Mouse (Mus musculus) stomach, embryonic 16.5 days (tissue): ENCODE measurements at regions not wholly inside any gene's neighbourhood (a gene's known extent, or its start where the extent isn't known, plus 50 kb on each side); places are given as distances from the start of the nearest gene placed in this dataset.

ENCODE experiments used
- ATAC-seq: fragments of 200-750 bp; cut with Nextera tagmentation; 2 replicates; pipeline ENCODE4 v1.8.0; 2017; ENCODE audit warnings: moderate number of reproducible peaks, moderate TSS enrichment; ENCODE audit not compliant: insufficient read depth, low FRiP score
- H3K27ac ChIP-seq: fragments of 300-500 bp; sonication (generic); 2 replicates; pipeline ENCODE4 v1.5.1; 2014; ENCODE audit warnings: low read length
- H3K27me3 ChIP-seq: fragments of 300-500 bp; sonication (generic); 2 replicates; pipeline ENCODE4 v1.6.1; 2014; ENCODE audit warnings: low read length, control low read depth, mixed read lengths; ENCODE audit not compliant: control insufficient read depth, insufficient read depth
- H3K36me3 ChIP-seq: fragments of 300-500 bp; sonication (generic); 2 replicates; pipeline ENCODE4 v1.6.1; 2014; ENCODE audit warnings: low read length; ENCODE audit not compliant: control insufficient read depth, insufficient read depth
- H3K4me1 ChIP-seq: fragments of 300-500 bp; sonication (generic); 2 replicates; pipeline ENCODE4 v1.6.1; 2014; ENCODE audit warnings: low read length, control low read depth, mixed read lengths; ENCODE audit not compliant: control insufficient read depth, insufficient read depth
- H3K4me2 ChIP-seq: fragments of 300-500 bp; sonication (generic); 2 replicates; pipeline ENCODE4 v1.6.1; 2014; ENCODE audit warnings: low read depth, low read length, mixed read lengths
- H3K4me3 ChIP-seq: fragments of 300-500 bp; sonication (generic); replicated peaks from 2 replicates; pipeline ENCODE4 v1.5.1; 2014; ENCODE audit warnings: mild to moderate bottlenecking, low read length
- H3K9ac ChIP-seq: fragments of 300-500 bp; sonication (generic); 2 replicates; pipeline ENCODE4 v1.6.1; 2014; ENCODE audit warnings: low read length
- H3K9me3 ChIP-seq: fragments of 300-500 bp; sonication (generic); replicated peaks from 2 replicates; pipeline ENCODE4 v1.6.1; 2016; ENCODE audit warnings: low read length, control low read depth; ENCODE audit not compliant: control insufficient read depth
- WGBS: fragments of 180-500 bp; shearing (Covaris S2); extraction: QIAGEN DNeasy Blood & Tissue Kit; methylation state at CpG from one replicate; pipeline ENCODE4 v1.1.7; 2014; 5-methylcytosine and 5-hydroxymethylcytosine counted together

DNA sequence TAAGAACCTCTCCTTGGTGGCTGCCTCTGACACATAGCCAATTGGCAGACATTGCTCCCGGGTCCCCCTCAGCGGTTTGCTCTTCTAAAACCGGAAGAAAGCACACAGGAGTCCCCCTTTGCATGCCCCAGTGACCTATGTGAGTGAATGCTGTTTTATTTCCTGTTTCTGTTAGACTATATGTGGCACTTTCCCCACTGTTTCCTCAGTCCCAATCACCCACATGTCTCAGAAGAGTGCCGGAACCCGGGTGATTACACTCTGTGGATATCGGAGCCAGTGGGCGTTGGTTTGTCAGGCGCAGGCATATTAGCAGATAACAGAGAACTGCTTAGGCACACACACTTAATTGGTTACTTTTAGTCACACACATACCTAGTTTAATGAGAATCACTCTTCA lies 66.3 kb upstream of the Rpl34 start:
- Histone ChIP-seq H3K9ac (no peak overlapping the region), H3K27ac (no peak overlapping the region), H3K9me3 (no peaks in the 10 kb centered on the region), H3K27me3 (no peaks in the 10 kb centered on the region), H3K4me3 (no peak overlapping the region), H3K4me2 (no peak overlapping the region), H3K4me1 (no peaks in the 10 kb centered on the region), H3K36me3 (no peaks in the 10 kb centered on the region)
- ATAC-seq, result no peak
- 58% methylated on average over 8 of the region's 8 CpGs for WGBS

DNA sequence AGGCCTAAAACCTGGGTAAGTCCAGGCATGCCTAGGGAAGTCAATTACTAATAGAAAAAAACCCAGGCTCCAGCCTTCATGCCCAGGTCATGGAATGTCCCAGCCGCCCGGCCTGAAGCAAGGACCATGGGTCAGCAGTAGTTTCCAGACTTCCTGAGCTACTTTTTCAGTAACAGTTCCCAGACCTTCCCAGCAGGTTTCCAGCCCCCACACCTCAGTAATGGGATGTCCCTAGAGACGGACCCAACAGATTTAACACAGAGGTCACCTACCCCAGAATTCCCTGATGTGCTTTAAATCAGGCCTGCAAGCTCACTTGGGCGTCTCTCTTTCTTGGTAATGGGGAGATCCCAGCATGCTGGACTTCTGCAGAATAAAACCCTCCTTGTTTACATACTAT lies 65.2 kb upstream of the Rpl34 start:
- H3K27ac ChIP-seq, result no peak overlapping the region
- WGBS, result 80% methylated on average over 4 of the region's 4 CpGs
- no peak for ATAC-seq
- H3K4me3 ChIP-seq, result no peak overlapping the region
- no peak overlapping the region for H3K4me2 ChIP-seq
- H3K4me1 ChIP-seq, result no peaks in the 10 kb centered on the region
- no peak overlapping the region for H3K9ac ChIP-seq
- H3K9me3 ChIP-seq, result no peaks in the 10 kb centered on the region
- H3K36me3 ChIP-seq, result no peaks in the 10 kb centered on the region
- no peaks in the 10 kb centered on the region for H3K27me3 ChIP-seq

DNA sequence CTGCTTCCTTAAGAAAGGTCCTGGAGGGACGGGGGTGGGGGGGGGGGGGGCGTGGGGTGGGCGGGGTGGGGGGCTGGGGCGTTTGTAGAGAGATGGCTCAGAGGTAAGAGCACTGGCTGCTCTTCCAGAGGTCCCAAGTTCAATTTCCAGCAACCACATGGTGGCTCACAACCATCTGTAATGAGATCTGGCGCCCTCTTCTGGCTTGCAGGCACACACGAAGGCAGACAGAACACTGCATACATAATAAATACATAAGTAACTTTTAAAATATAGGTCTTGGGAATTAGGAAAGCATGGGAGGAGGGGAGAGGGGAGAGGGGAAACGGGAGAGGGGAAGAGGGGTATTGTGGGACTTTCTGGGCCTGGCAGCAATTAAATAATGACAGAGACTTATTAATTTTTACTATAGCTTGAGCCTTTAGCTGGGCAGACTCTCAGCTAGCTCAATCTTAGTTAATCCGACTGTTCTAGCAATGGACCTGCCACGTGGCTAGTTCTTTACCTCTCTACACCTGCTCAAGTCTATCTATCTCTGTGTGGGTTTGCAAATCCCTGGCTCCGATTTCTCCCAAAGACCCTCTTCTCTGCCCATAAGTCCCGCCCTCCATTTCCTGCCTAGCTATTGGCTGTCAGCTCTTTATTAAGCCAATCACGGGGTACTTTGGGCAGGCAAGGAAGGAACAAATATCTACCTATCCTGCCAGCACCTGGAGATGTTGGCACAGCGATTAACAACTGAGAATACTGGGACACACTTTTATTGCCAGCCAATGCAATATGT lies 64.1 kb upstream of the Rpl34 start:
- Histone ChIP-seq H3K4me3 (no peak overlapping the region), H3K9ac (no peak overlapping the region), H3K27me3 (no peaks in the 10 kb centered on the region), H3K4me1 (no peaks in the 10 kb centered on the region), H3K4me2 (no peak overlapping the region), H3K36me3 (no peaks in the 10 kb centered on the region), H3K27ac (no peak overlapping the region), H3K9me3 (no peaks in the 10 kb centered on the region)
- WGBS, result 36% methylated on average over 12 of the region's 13 CpGs
- no peak for ATAC-seq

DNA sequence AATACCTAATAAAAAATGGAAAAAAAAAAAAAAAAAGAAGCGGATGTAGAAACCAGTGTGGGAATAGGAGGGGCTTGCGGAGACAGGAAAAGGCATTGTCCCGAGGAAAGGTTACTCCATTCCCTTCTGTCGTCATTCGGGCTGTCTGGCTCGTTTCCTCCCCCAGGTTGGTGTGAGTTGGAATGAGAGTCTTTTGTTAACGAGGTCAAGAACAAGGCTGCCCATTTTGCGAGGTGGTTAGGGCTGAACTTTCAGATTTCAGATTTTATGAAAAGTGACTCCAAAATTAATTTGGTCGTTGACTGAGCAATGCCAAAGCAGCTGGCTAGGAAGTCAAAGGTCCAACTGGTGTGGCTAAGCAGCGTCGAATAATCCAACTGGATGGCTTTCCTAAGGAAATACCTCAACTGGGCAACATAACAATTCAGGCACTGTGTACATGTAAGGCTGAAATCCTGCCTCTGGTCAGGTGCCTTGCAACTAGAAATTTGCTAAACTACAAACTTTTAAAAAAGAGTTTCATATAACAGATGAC lies 50.6 kb upstream of the Rpl34 start:
- Histone ChIP-seq H3K4me2 (no peak overlapping the region), H3K4me3 (no peak overlapping the region), H3K27me3 (no peaks in the 10 kb centered on the region; the same call in 1 of the 2 replicates), H3K4me1 (no peaks in the 10 kb centered on the region), H3K9me3 (no peaks in the 10 kb centered on the region), H3K27ac (no peak overlapping the region), H3K9ac (no peak overlapping the region), H3K36me3 (no peaks in the 10 kb centered on the region)
- whole genome bisulfite sequencing, result 78% methylated on average over 11 of the region's 11 CpGs
- ATAC-seq, result no peak
